ENCODE assay signal across 24 mouse cellular contexts in the genomic region with DNA sequence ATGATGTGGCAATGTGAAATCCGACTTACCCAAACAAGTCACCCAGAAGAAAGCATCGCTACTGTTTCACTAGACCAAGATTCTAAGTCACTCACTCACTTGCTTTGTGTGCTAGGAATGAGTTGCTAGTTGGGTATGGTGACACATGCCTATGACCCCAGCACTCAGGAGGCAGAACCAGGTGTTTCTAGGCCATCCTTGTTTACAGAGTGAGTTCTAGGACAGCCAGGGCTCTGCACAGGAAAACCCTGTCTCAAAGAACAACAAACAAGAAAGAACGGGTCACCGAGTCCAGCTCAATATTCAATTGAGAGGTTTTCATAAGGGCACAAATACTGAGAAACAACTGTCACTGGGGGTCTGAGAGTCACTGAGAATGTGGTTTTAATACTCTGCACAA. TPM values are rescaled to one million over a fixed set of nuclear protein-coding genes. Genes with fewer than 3 reads are reported as not detected.
DNase-seq lines count a peak whose midpoint lies in the region; ATAC-seq and TF ChIP-seq lines count a peak whose summit lies in the region.
"Had no signal": no experiment of that assay in that cellular context is flagged by ENCODE, and none has a peak within 500 bp of the region (broad histone marks: within the 10 kb centered on the region; RNA-seq: fewer than 3 reads in every experiment).

No protein-coding gene starts in this region.

- H3K4me2 ChIP-seq in liver, postnatal 0 days (ENCODE audit: low read depth, low read length) = no peak overlapping the region
- no peak overlapping the region for H3K4me2 ChIP-seq in liver, embryonic 11.5 days
- H3K4me2 ChIP-seq: embryonic facial prominence, embryonic 13.5 days; embryonic facial prominence, embryonic 15.5 days; forebrain, embryonic 12.5 days had no signal

- H3K27ac ChIP-seq in liver, adult 2 months (replicated peaks; ENCODE audit: insufficient read depth, low read depth, low read length) = no peak overlapping the region
- H3K27ac ChIP-seq in liver, postnatal 0 days (ENCODE audit: low read depth) = peak overlapping the region; percentile 87
- H3K27ac ChIP-seq in liver, embryonic 11.5 days (ENCODE audit: low read depth, low read length) = no peak overlapping the region
- H3K27ac ChIP-seq: embryonic facial prominence, embryonic 13.5 days; embryonic facial prominence, embryonic 15.5 days; forebrain, embryonic 10.5 days; forebrain, embryonic 12.5 days had no signal

- H3K27me3 ChIP-seq in liver, adult 2 months (ENCODE audit: control insufficient read depth, insufficient read depth, low read length) = no peaks in the 10 kb centered on the region
- no peaks in the 10 kb centered on the region for H3K27me3 ChIP-seq in liver, postnatal 0 days (ENCODE audit: insufficient read depth, low read length)
- H3K27me3 ChIP-seq in liver, embryonic 11.5 days (replicated peaks; ENCODE audit: control insufficient read depth, insufficient read depth, low read length) = no peaks in the 10 kb centered on the region
- H3K27me3 ChIP-seq: embryonic facial prominence, embryonic 13.5 days; embryonic facial prominence, embryonic 15.5 days; forebrain, embryonic 12.5 days had no signal

- peaks cover 6% of the 10 kb centered on the region; the same call in 1 of the 2 replicates for H3K4me1 ChIP-seq in liver, adult 2 months (ENCODE audit: control insufficient read depth, insufficient read depth, low read length)
- no peaks in the 10 kb centered on the region for H3K4me1 ChIP-seq in liver, postnatal 0 days (ENCODE audit: insufficient read depth)
- H3K4me1 ChIP-seq in liver, embryonic 11.5 days (replicated peaks; ENCODE audit: control insufficient read depth, insufficient read depth, low read length) = no peaks in the 10 kb centered on the region
- H3K4me1 ChIP-seq: embryonic facial prominence, embryonic 13.5 days; embryonic facial prominence, embryonic 15.5 days; forebrain, embryonic 10.5 days; forebrain, embryonic 12.5 days had no signal

- H3K36me3 ChIP-seq in liver, adult 2 months (ENCODE audit: control insufficient read depth, insufficient read depth, low read length) = peaks cover 20% of the 10 kb centered on the region
- H3K36me3 ChIP-seq in liver, postnatal 0 days (replicated peaks; ENCODE audit: insufficient read depth, low read length) = peaks cover 22% of the 10 kb centered on the region
- no peaks in the 10 kb centered on the region; the same call in 1 of the 2 replicates for H3K36me3 ChIP-seq in liver, embryonic 11.5 days (ENCODE audit: control insufficient read depth, insufficient read depth, low read length)

- H3K9me3 ChIP-seq in liver, postnatal 0 days (ENCODE audit: low read length) = no peaks in the 10 kb centered on the region
- H3K9me3 ChIP-seq in liver, embryonic 11.5 days (ENCODE audit: control insufficient read depth, low read length) = no peaks in the 10 kb centered on the region
- H3K9me3 ChIP-seq: embryonic facial prominence, embryonic 13.5 days; embryonic facial prominence, embryonic 15.5 days; forebrain, embryonic 10.5 days; forebrain, embryonic 12.5 days had no signal

- TF ChIP-seq CTCF in liver, adult 2 months (IDR thresholded peaks at IDR 0.05; ENCODE audit: low read depth, low read length) = no peak
- no peak for TF ChIP-seq CTCF in liver, postnatal 0 days (IDR thresholded peaks at IDR 0.05; ENCODE audit: low read depth)

- WGBS in liver, adult 2 months = 23% methylated on average over 4 of the region's 4 CpGs
- WGBS in liver, postnatal 0 days (ENCODE audit: insufficient replicate concordance) = 67% methylated on average over 4 of the region's 4 CpGs
- 90% methylated on average over 4 of the region's 4 CpGs for WGBS in liver, embryonic 11.5 days

- TF ChIP-seq EP300 in liver, postnatal 0 days (IDR thresholded peaks at IDR 0.05; ENCODE audit: low read depth) = peak; percentile 76

- ATAC-seq in liver, postnatal 0 days = peak; percentile 98
- ATAC-seq in liver, embryonic 11.5 days (replicated peaks; ENCODE audit: low FRiP score) = no peak
- ATAC-seq: forebrain, embryonic 14.5 days; forebrain, embryonic 16.5 days had no signal

- no peaks in the 10 kb centered on the region for H3K79me2 ChIP-seq in liver, adult 2 months (ENCODE audit: control insufficient read depth, insufficient read depth, low read length)

- DNase-seq in liver, adult 2 months (ENCODE audit: extremely low read depth, low read depth, low spot score) = peak; percentile 93
- no peak for DNase-seq in liver
- peak; percentile 38 for DNase-seq in liver, postnatal 0 days
- no peak for DNase-seq in liver, embryonic 11.5 days (ENCODE audit: low spot score)
- DNase-seq: adrenal gland, adult 2 months; adrenal gland, postnatal 10 days; adrenal gland, postnatal 25 days; cerebellum, adult 11 months; cerebellum, adult 18-20 months; cerebellum, adult 8-10 months; cerebellum, adult 9-11 months; cerebellum, postnatal 14 days; cerebellum, postnatal 36 days; embryo, embryonic 11 days had no signal

- no peak for TF ChIP-seq POLR2A in liver, adult 2 months (IDR thresholded peaks at IDR 0.05; ENCODE audit: extremely low read depth, insufficient read depth, low read length)

- no peak overlapping the region for H3K9ac ChIP-seq in liver, adult 2 months (ENCODE audit: low read depth, low read length)
- no peak overlapping the region for H3K9ac ChIP-seq in liver, postnatal 0 days (replicated peaks)
- no peak overlapping the region for H3K9ac ChIP-seq in liver, embryonic 11.5 days (ENCODE audit: low read depth, low read length)
- H3K9ac ChIP-seq: embryonic facial prominence, embryonic 13.5 days; embryonic facial prominence, embryonic 15.5 days; forebrain, embryonic 12.5 days had no signal

- H3K4me3 ChIP-seq in liver, adult 2 months (ENCODE audit: insufficient read depth, low read depth, low read length) = no peak overlapping the region
- H3K4me3 ChIP-seq in liver, postnatal 0 days (ENCODE audit: low read depth, low read length) = no peak overlapping the region
- H3K4me3 ChIP-seq in liver, embryonic 11.5 days (ENCODE audit: low read depth, low read length) = no peak overlapping the region
- H3K4me3 ChIP-seq: embryonic facial prominence, embryonic 13.5 days; embryonic facial prominence, embryonic 15.5 days; erythroblast, embryonic 14.5 days; forebrain, embryonic 10.5 days; forebrain, embryonic 12.5 days had no signal

RNA-seq across cellular contexts. Expression of a gene that starts 26.6 kb away (rescaled TPM):
- total RNA-seq in liver, adult 2 months (2014; rRNA removed) = 0.07 and 0.09 TPM in 2 replicates
- polyA plus RNA-seq in liver, adult 2 months (2012; rRNA removed) = not detected in 2 replicates
- polyA plus RNA-seq in liver, postnatal 0 days (2015; fragmentation: Nextera tagmentation; extraction: Ambion mirVana) = 0.11 and 0.17 TPM in 2 replicates
- 0.56 and 0.89 TPM in 2 replicates for polyA plus RNA-seq in liver, embryonic 11.5 days (2014; fragmentation: Nextera tagmentation; extraction: Ambion mirVana)
- total RNA-seq: common myeloid progenitor, adult 5-6 weeks; MEL had no signal
- polyA plus RNA-seq: C2C12; erythroblast, embryonic 14.5 days had no signal

RNA-seq across cellular contexts. Expression of a gene that starts 28.2 kb away (rescaled TPM):
- total RNA-seq in liver, adult 2 months (2014; rRNA removed) = 5.8 and 6.9 TPM in 2 replicates
- 1.7 and 2.0 TPM in 2 replicates for polyA plus RNA-seq in liver, adult 2 months (2012; rRNA removed)
- 7.3 and 8.2 TPM in 2 replicates for polyA plus RNA-seq in liver, postnatal 0 days (2015; fragmentation: Nextera tagmentation; extraction: Ambion mirVana)
- polyA plus RNA-seq in liver, embryonic 11.5 days (2014; fragmentation: Nextera tagmentation; extraction: Ambion mirVana) = 14.2 and 16.6 TPM in 2 replicates

Comparison
In these comparisons a context has a peak if more than half of its experiments do, and no peak if none do; other contexts are left out.
1. DNase-seq: peak in liver, adult 2 months (single experiment) and liver, postnatal 0 days (single experiment); none in liver (single experiment) and liver, embryonic 11.5 days (single experiment).